13 mouse cellular contexts compared by ENCODE assay signal in the genomic region with DNA sequence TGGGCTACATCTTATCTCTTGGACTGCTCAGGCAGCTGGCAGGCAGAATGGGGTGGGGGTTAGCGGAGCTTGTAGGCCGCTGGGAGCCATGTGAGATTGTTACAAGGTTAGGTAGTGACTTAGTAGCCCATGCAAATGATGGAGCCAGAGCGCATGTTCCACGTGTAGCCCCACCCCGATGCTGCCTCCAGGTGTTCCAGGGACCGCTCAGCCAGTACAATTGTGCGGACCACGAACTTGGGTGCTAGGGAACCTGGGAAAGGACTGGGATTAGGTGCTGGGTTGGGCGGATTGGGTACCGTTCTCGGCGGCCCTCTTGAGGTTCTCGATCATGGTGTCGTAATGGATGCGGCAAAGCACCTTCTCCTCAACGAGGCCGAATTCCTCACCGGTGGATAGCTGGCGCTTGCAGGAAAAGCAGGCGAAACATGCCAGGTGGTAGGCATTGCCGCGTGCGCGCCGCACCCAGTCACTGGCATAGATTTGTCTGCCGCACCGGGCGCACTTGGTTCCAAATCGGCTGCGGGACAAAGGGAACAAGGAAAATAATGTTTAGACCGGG. TPM values are rescaled to one million over a fixed set of nuclear protein-coding genes. Genes with fewer than 3 reads are reported as not detected.
A peak's percentile ranks its signal among the peaks of the same experiment; 100 is the strongest.
DNase-seq lines count a peak whose midpoint lies in the region; ATAC-seq and TF ChIP-seq lines count a peak whose summit lies in the region.
"Had no signal": no experiment of that assay in that cellular context is flagged by ENCODE, and none has a peak within 500 bp of the region (broad histone marks: within the 10 kb centered on the region; RNA-seq: fewer than 3 reads in every experiment).

No protein-coding gene starts in this region.

- TF ChIP-seq CTCF in intestine, postnatal 0 days (IDR thresholded peaks at IDR 0.05; ENCODE audit: low read depth): no peak
- no peak for TF ChIP-seq CTCF in MEL (IDR thresholded peaks at IDR 0.05 in 2 of 3, conservative IDR thresholded peaks at IDR 0.05 in 1 of 3; ENCODE audit: control insufficient read depth in 1 of 3, insufficient read depth in 1 of 3, low read depth in 2 of 3, low read length in 3 of 3, poor library complexity in 1 of 3, severe bottlenecking in 1 of 3)

- peak in 1 of 2 experiments; percentile 31; a peak in 1 of 4 replicates for TF ChIP-seq EP300 in MEL (IDR thresholded peaks at IDR 0.05; ENCODE audit: low read depth in 1 of 2, low read length in 2 of 2)

- TF ChIP-seq RAD21 in MEL (IDR thresholded peaks at IDR 0.05; ENCODE audit: low read depth, low read length): no peak

- 0 out of 2 replicates have a peak overlapping the region, but pooled peaks have one; percentile 5 for H3K4me2 ChIP-seq in intestine, embryonic 16.5 days (ENCODE audit: low read depth, low read length)
- no peak overlapping the region for H3K4me2 ChIP-seq in intestine, postnatal 0 days (replicated peaks; ENCODE audit: low read depth)
- H3K4me2 ChIP-seq in hindbrain, embryonic 16.5 days (ENCODE audit: low read length): peak overlapping the region; percentile 17
- H3K4me2 ChIP-seq: embryonic facial prominence, embryonic 15.5 days had no signal

- no peak overlapping the region for H3K9ac ChIP-seq in intestine, embryonic 16.5 days (ENCODE audit: low read depth, low read length)
- no peak overlapping the region for H3K9ac ChIP-seq in intestine, postnatal 0 days (ENCODE audit: low read depth, low read length)
- H3K9ac ChIP-seq in MEL (ENCODE audit: control insufficient read depth, low read depth, low read length, poor library complexity, severe bottlenecking): no peak overlapping the region
- no peak overlapping the region for H3K9ac ChIP-seq in hindbrain, embryonic 16.5 days (ENCODE audit: low read depth, low read length)
- H3K9ac ChIP-seq: embryonic facial prominence, embryonic 15.5 days had no signal

- H3K27me3 ChIP-seq in intestine, embryonic 16.5 days (replicated peaks; ENCODE audit: control insufficient read depth, insufficient read depth, low read length): peaks cover 86% of the 10 kb centered on the region
- H3K27me3 ChIP-seq in intestine, postnatal 0 days (replicated peaks; ENCODE audit: control insufficient read depth, insufficient read depth, low read length): peaks cover 98% of the 10 kb centered on the region
- peaks cover 0 to 4% of the 10 kb centered on the region in 2 experiments; a peak in 3 of 4 replicates for H3K27me3 ChIP-seq in MEL (ENCODE audit: control insufficient read depth in 1 of 2, insufficient read depth in 2 of 2, low read length in 2 of 2)
- H3K27me3 ChIP-seq in hindbrain, embryonic 16.5 days (replicated peaks; ENCODE audit: control insufficient read depth, insufficient read depth, low read length): peaks cover 86% of the 10 kb centered on the region

- 8% methylated on average over 31 of the region's 31 CpGs for WGBS in intestine, embryonic 16.5 days
- 13% methylated on average over 31 of the region's 31 CpGs for WGBS in intestine, postnatal 0 days
- 3% methylated on average over 31 of the region's 31 CpGs for WGBS in hindbrain, embryonic 16.5 days

- no peak overlapping the region for H3K27ac ChIP-seq in intestine, embryonic 16.5 days (ENCODE audit: low read length)
- H3K27ac ChIP-seq in intestine, postnatal 0 days (ENCODE audit: low read depth, low read length): no peak overlapping the region
- H3K27ac ChIP-seq in MEL (ENCODE audit: control insufficient read depth, low read depth, low read length): no peak overlapping the region
- H3K27ac ChIP-seq in hindbrain, embryonic 16.5 days (ENCODE audit: low read depth, low read length): no peak overlapping the region
- H3K27ac ChIP-seq: embryonic facial prominence, embryonic 15.5 days had no signal

- no peak for ATAC-seq in intestine, embryonic 16.5 days
- no peak for ATAC-seq in intestine, postnatal 0 days
- ATAC-seq in hindbrain, embryonic 16.5 days: no peak

- peak; percentile 30 for DNase-seq in 416B (ENCODE audit: low read depth)
- DNase-seq in MEL (ENCODE audit: low read depth, low spot score): no peak
- DNase-seq in adrenal gland, postnatal 10 days: no peak
- no peak for DNase-seq in adrenal gland, postnatal 4 days (ENCODE audit: low spot score in 2 of 2)
- DNase-seq in MN1 (ENCODE audit: low spot score): no peak
- DNase-seq: adrenal gland, adult 2 months; cerebellum, adult 2 months had no signal

- TF ChIP-seq POLR2A in MEL (IDR thresholded peaks at IDR 0.05; ENCODE audit: control insufficient read depth in 1 of 2, insufficient read depth in 1 of 2, low read depth in 1 of 2, low read length in 2 of 2, poor library complexity in 1 of 2): no peak

- H3K36me3 ChIP-seq in intestine, embryonic 16.5 days (ENCODE audit: control insufficient read depth, insufficient read depth, low read length): no peaks in the 10 kb centered on the region
- H3K36me3 ChIP-seq in intestine, postnatal 0 days (ENCODE audit: control insufficient read depth, insufficient read depth): no peaks in the 10 kb centered on the region
- peaks cover 0 to 12% of the 10 kb centered on the region in 2 experiments; a peak in 2 of 4 replicates for H3K36me3 ChIP-seq in MEL (ENCODE audit: control insufficient read depth in 1 of 2, insufficient read depth in 2 of 2, low read length in 2 of 2)
- H3K36me3 ChIP-seq in hindbrain, embryonic 16.5 days (ENCODE audit: control insufficient read depth, insufficient read depth, low read length): no peaks in the 10 kb centered on the region
- H3K36me3 ChIP-seq: embryonic facial prominence, embryonic 15.5 days had no signal

- peaks cover 13% of the 10 kb centered on the region for H3K4me1 ChIP-seq in intestine, embryonic 16.5 days (ENCODE audit: control insufficient read depth, insufficient read depth, low read length)
- H3K4me1 ChIP-seq in intestine, postnatal 0 days (replicated peaks; ENCODE audit: control insufficient read depth, insufficient read depth, low read length): 0 out of 2 replicates have a peak, but pooled peaks cover 5% of the 10 kb centered on the region
- peaks cover 12 to 25% of the 10 kb centered on the region in 2 experiments for H3K4me1 ChIP-seq in MEL (ENCODE audit: control insufficient read depth in 1 of 2, insufficient read depth in 2 of 2, low read length in 2 of 2)
- peaks cover 14% of the 10 kb centered on the region for H3K4me1 ChIP-seq in hindbrain, embryonic 16.5 days (ENCODE audit: control insufficient read depth, insufficient read depth, low read depth, low read length)

- H3K79me2 ChIP-seq in MEL (ENCODE audit: control insufficient read depth, insufficient read depth, low read length, poor library complexity): no peaks in the 10 kb centered on the region

- H3K9me3 ChIP-seq in intestine, embryonic 16.5 days (ENCODE audit: control insufficient read depth, low read length): no peaks in the 10 kb centered on the region
- H3K9me3 ChIP-seq in intestine, postnatal 0 days (ENCODE audit: control insufficient read depth): no peaks in the 10 kb centered on the region
- H3K9me3 ChIP-seq in MEL (replicated peaks; ENCODE audit: insufficient read depth, low read length): no peaks in the 10 kb centered on the region
- no peaks in the 10 kb centered on the region for H3K9me3 ChIP-seq in hindbrain, embryonic 16.5 days (ENCODE audit: control insufficient read depth, low read length)
- H3K9me3 ChIP-seq: embryonic facial prominence, embryonic 15.5 days had no signal

- H3K4me3 ChIP-seq in intestine, embryonic 16.5 days (ENCODE audit: low read length): no peak overlapping the region; the same call in 1 of the 2 replicates
- H3K4me3 ChIP-seq in intestine, postnatal 0 days (ENCODE audit: low read depth, low read length): no peak overlapping the region
- H3K4me3 ChIP-seq in MEL (ENCODE audit: control insufficient read depth in 1 of 2, insufficient read depth in 1 of 2, low read depth in 2 of 2, low read length in 2 of 2): no peak overlapping the region; a peak in 1 of 4 replicates
- no peak overlapping the region for H3K4me3 ChIP-seq in hindbrain, embryonic 16.5 days (ENCODE audit: low read length)
- H3K4me3 ChIP-seq: embryonic facial prominence, embryonic 15.5 days had no signal

RNA-seq across cellular contexts. Expression of gene Lhx6, which starts 11.2 kb away (rescaled TPM):
- polyA plus RNA-seq in intestine, embryonic 16.5 days (2015; fragmentation: Nextera tagmentation; extraction: Ambion mirVana): 0.98 TPM in 2 replicates
- polyA plus RNA-seq in intestine, postnatal 0 days (2015; fragmentation: Nextera tagmentation; extraction: Ambion mirVana): 0.58 and 0.61 TPM in 2 replicates
- total RNA-seq in MEL (2012; rRNA removed): 1.1 and 1.3 TPM in 2 replicates
- 1 to 10 TPM in 1 of 2 experiments, not detected in 1; 3.0 TPM for polyA plus RNA-seq in MEL (2012; ENCODE audit: insufficient read depth in 1 of 2, insufficient read length in 2 of 2, low read depth in 1 of 2, low replicate concordance in 2 of 2, missing spikeins in 1 of 2)
- 0.48 and 3.4 TPM in 2 replicates for polyA plus RNA-seq in hindbrain, embryonic 16.5 days (2015; fragmentation: Nextera tagmentation; extraction: Ambion mirVana)
- 1 to 10 TPM; 5.8 to 8.1 TPM for total RNA-seq in adrenal gland, postnatal 10 days (2021)
- 1 to 10 TPM; 4.6 to 5.9 TPM for total RNA-seq in adrenal gland, postnatal 4 days (2021)

RNA-seq across cellular contexts. Expression of gene Mrrf, which starts 42.2 kb away (rescaled TPM):
- 32.3 TPM in 2 replicates for polyA plus RNA-seq in intestine, embryonic 16.5 days (2015; fragmentation: Nextera tagmentation; extraction: Ambion mirVana)
- polyA plus RNA-seq in intestine, postnatal 0 days (2015; fragmentation: Nextera tagmentation; extraction: Ambion mirVana): 17.3 and 20.4 TPM in 2 replicates
- total RNA-seq in MEL (2012; rRNA removed): 20.0 and 28.0 TPM in 2 replicates
- 10 to 100 TPM in 1 of 2 experiments, not detected in 1; 31.2 TPM for polyA plus RNA-seq in MEL (2012; ENCODE audit: insufficient read depth in 1 of 2, insufficient read length in 2 of 2, low read depth in 1 of 2, low replicate concordance in 2 of 2, missing spikeins in 1 of 2)
- 26.6 and 26.7 TPM in 2 replicates for polyA plus RNA-seq in hindbrain, embryonic 16.5 days (2015; fragmentation: Nextera tagmentation; extraction: Ambion mirVana)
- total RNA-seq in adrenal gland, postnatal 10 days (2021): 10 to 100 TPM; 21.4 to 25.7 TPM
- total RNA-seq in adrenal gland, postnatal 4 days (2021): 10 to 100 TPM; 21.1 to 25.3 TPM

RNA-seq across cellular contexts. Expression of gene Rbm18, which starts 42.6 kb away (rescaled TPM):
- 45.4 and 49.3 TPM in 2 replicates for polyA plus RNA-seq in intestine, embryonic 16.5 days (2015; fragmentation: Nextera tagmentation; extraction: Ambion mirVana)
- 26.5 and 28.9 TPM in 2 replicates for polyA plus RNA-seq in intestine, postnatal 0 days (2015; fragmentation: Nextera tagmentation; extraction: Ambion mirVana)
- 16.4 and 20.1 TPM in 2 replicates for total RNA-seq in MEL (2012; rRNA removed)
- polyA plus RNA-seq in MEL (2012; ENCODE audit: insufficient read depth in 1 of 2, insufficient read length in 2 of 2, low read depth in 1 of 2, low replicate concordance in 2 of 2, missing spikeins in 1 of 2): 10 to 100 TPM in 1 of 2 experiments, not detected in 1; 16.7 TPM
- polyA plus RNA-seq in hindbrain, embryonic 16.5 days (2015; fragmentation: Nextera tagmentation; extraction: Ambion mirVana): 114 and 117 TPM in 2 replicates
- 10 to 100 TPM; 27.1 to 27.6 TPM for total RNA-seq in adrenal gland, postnatal 10 days (2021)
- 10 to 100 TPM; 36.9 to 37.8 TPM for total RNA-seq in adrenal gland, postnatal 4 days (2021)

RNA-seq across cellular contexts. Expression of gene Morn5, which starts 44.7 kb away (rescaled TPM):
- 0.26 TPM in 1 of 2 replicates, not detected in the other for polyA plus RNA-seq in intestine, embryonic 16.5 days (2015; fragmentation: Nextera tagmentation; extraction: Ambion mirVana)
- not detected in 2 replicates for polyA plus RNA-seq in intestine, postnatal 0 days (2015; fragmentation: Nextera tagmentation; extraction: Ambion mirVana)
- total RNA-seq in MEL (2012; rRNA removed): 0.81 and 0.98 TPM in 2 replicates
- polyA plus RNA-seq in MEL (2012; ENCODE audit: insufficient read depth in 1 of 2, insufficient read length in 2 of 2, low read depth in 1 of 2, low replicate concordance in 2 of 2, missing spikeins in 1 of 2): 1 to 10 TPM in 1 of 2 experiments, not detected in 1; 1.3 TPM
- polyA plus RNA-seq in hindbrain, embryonic 16.5 days (2015; fragmentation: Nextera tagmentation; extraction: Ambion mirVana): 4.1 and 4.6 TPM in 2 replicates
- not detected for total RNA-seq in adrenal gland, postnatal 10 days (2021)
- not detected for total RNA-seq in adrenal gland, postnatal 4 days (2021)
- total RNA-seq: adrenal gland, adult 2 months; gastrocnemius, adult 18-20 months had no signal
- polyA plus RNA-seq: adrenal gland, adult 2 months; large intestine, adult 2 months had no signal

RNA-seq across cellular contexts. Expression of gene Ndufa8, which starts 44.8 kb away (rescaled TPM):
- polyA plus RNA-seq in intestine, embryonic 16.5 days (2015; fragmentation: Nextera tagmentation; extraction: Ambion mirVana): 334 and 351 TPM in 2 replicates
- 343 and 361 TPM in 2 replicates for polyA plus RNA-seq in intestine, postnatal 0 days (2015; fragmentation: Nextera tagmentation; extraction: Ambion mirVana)
- 167 and 186 TPM in 2 replicates for total RNA-seq in MEL (2012; rRNA removed)
- polyA plus RNA-seq in MEL (2012; ENCODE audit: insufficient read depth in 1 of 2, insufficient read length in 2 of 2, low read depth in 1 of 2, low replicate concordance in 2 of 2, missing spikeins in 1 of 2): 100 to 1,000 TPM in 1 of 2 experiments, not detected in 1; 357 TPM
- polyA plus RNA-seq in hindbrain, embryonic 16.5 days (2015; fragmentation: Nextera tagmentation; extraction: Ambion mirVana): 346 and 375 TPM in 2 replicates
- 100 to 1,000 TPM; 419 to 460 TPM for total RNA-seq in adrenal gland, postnatal 10 days (2021)
- total RNA-seq in adrenal gland, postnatal 4 days (2021): 100 to 1,000 TPM; 184 to 196 TPM
